Mouse (Mus musculus): ENCODE data around the gene Abraxas1.

Abraxas1 gene

GRCm38 (mm10) chr5:100825975-100826374 lies 5.2 kb upstream of the Abraxas1 start:
- peak in 1 of 2 experiments; percentile 56 for DNase-seq (ENCODE audit: inconsistent age in 2 of 2, low spot score in 1 of 2)

- DNase-seq (ENCODE audit: inconsistent age in 2 of 2, low spot score in 1 of 2): no peak
Observed at GRCm38 (mm10) chr5:100822826-100823225, 2.1 kb upstream of the Abraxas1 start.

GRCm38 (mm10) chr5:100821375-100821774 lies 610 bp upstream of the Abraxas1 start:
- peak in 1 of 2 experiments; percentile 56 for DNase-seq (ENCODE audit: inconsistent age in 2 of 2, low spot score in 1 of 2)

GRCm38 (mm10) chr5:100819568-100820480 lies 941 bp downstream of the Abraxas1 start:
- peak in 1 of 2 experiments; percentile 40 for DNase-seq (ENCODE audit: inconsistent age in 2 of 2, low spot score in 1 of 2)

- DNase-seq (ENCODE audit: inconsistent age in 2 of 2, low spot score in 1 of 2): no peak
Observed at GRCm38 (mm10) chr5:100818341-100818740, 2.4 kb downstream of the Abraxas1 start.

GRCm38 (mm10) chr5:100798165-100798860 lies 22.5 kb downstream of the Abraxas1 start, which contains the start of the genes Helq and Mrps18c:
Gene Helq (minus strand): TSS chr5:100798598.
Gene Mrps18c (plus strand): TSS chr5:100798627.
- peak; percentile 93 to 97 for DNase-seq (ENCODE audit: inconsistent age in 2 of 2, low spot score in 1 of 2)

- DNase-seq (ENCODE audit: inconsistent age in 2 of 2, low spot score in 1 of 2): no peak
Observed at GRCm38 (mm10) chr5:100794084-100794483, 26.7 kb downstream of the Abraxas1 start.

- no peak for DNase-seq (ENCODE audit: inconsistent age in 2 of 2, low spot score in 1 of 2)
Observed at GRCm38 (mm10) chr5:100792261-100792660, 28.5 kb downstream of the Abraxas1 start.

- no peak for DNase-seq (ENCODE audit: inconsistent age in 2 of 2, low spot score in 1 of 2)
Observed at GRCm38 (mm10) chr5:100787527-100787926, 33.2 kb downstream of the Abraxas1 start.

GRCm38 (mm10) chr5:100779002-100779401 lies 41.8 kb downstream of the Abraxas1 start:
- DNase-seq (ENCODE audit: inconsistent age in 2 of 2, low spot score in 1 of 2): no peak

GRCm38 (mm10) chr5:100776900-100777299 lies 43.9 kb downstream of the Abraxas1 start:
- DNase-seq (ENCODE audit: inconsistent age in 2 of 2, low spot score in 1 of 2): peak; percentile 26 to 52

GRCm38 (mm10) chr5:100775778-100776404 lies 44.9 kb downstream of the Abraxas1 start:
- no peak for DNase-seq (ENCODE audit: inconsistent age in 2 of 2, low spot score in 1 of 2)

GRCm38 (mm10) chr5:100771575-100771974 lies 49.2 kb downstream of the Abraxas1 start:
- DNase-seq (ENCODE audit: inconsistent age in 2 of 2, low spot score in 1 of 2): no peak

GRCm38 (mm10) chr5:100766026-100766425 lies 54.7 kb downstream of the Abraxas1 start:
- DNase-seq (ENCODE audit: inconsistent age in 2 of 2, low spot score in 1 of 2): no peak

GRCm38 (mm10) chr5:100761736-100762135 lies 59.0 kb downstream of the Abraxas1 start:
- DNase-seq (ENCODE audit: inconsistent age in 2 of 2, low spot score in 1 of 2): no peak

- DNase-seq (ENCODE audit: inconsistent age in 2 of 2, low spot score in 1 of 2): no peak
Observed at GRCm38 (mm10) chr5:100760049-100760663, 60.6 kb downstream of the Abraxas1 start.

- DNase-seq (ENCODE audit: inconsistent age in 2 of 2, low spot score in 1 of 2): no peak
Observed at GRCm38 (mm10) chr5:100758121-100758520, 62.6 kb downstream of the Abraxas1 start.
